Mouse (Mus musculus): Measurements from ENCODE around the gene Lrrc4c. TPM values are rescaled to one million over a fixed set of nuclear protein-coding genes. Genes with fewer than 3 reads are reported as not detected.

Lrrc4c gene
- polyA plus RNA-seq, 1 experiment from 2014 or later = 34.9 TPM

GRCm38 (mm10) chr2:97484990-97485389, 1167.0 kb downstream of the Lrrc4c start:
- peaks cover 15% of the 10 kb centered on the region for H3K4me1 ChIP-seq (replicated peaks; ENCODE audit: control insufficient read depth, insufficient read depth, low read length)
- no peak overlapping the region for H3K4me3 ChIP-seq (replicated peaks; ENCODE audit: low read length)
- 55% methylated on average over 1 of the region's 1 CpGs for WGBS
- no peak overlapping the region for H3K27ac ChIP-seq
- no peaks in the 10 kb centered on the region for H3K36me3 ChIP-seq (replicated peaks; ENCODE audit: control insufficient read depth, insufficient read depth)
- H3K9me3 ChIP-seq (ENCODE audit: control insufficient read depth, low read length) = no peaks in the 10 kb centered on the region
- no peak for ATAC-seq (ENCODE audit: low FRiP score)
- no peak overlapping the region for H3K4me2 ChIP-seq (replicated peaks)
- no peak for DNase-seq (ENCODE audit: low spot score)
- H3K9ac ChIP-seq = no peak overlapping the region
- no peaks in the 10 kb centered on the region for H3K27me3 ChIP-seq (ENCODE audit: control insufficient read depth, insufficient read depth, low read length)

GRCm38 (mm10) chr2:97485609-97486008, 1167.6 kb downstream of the Lrrc4c start:
- Histone ChIP-seq H3K27me3 (ENCODE audit: control insufficient read depth, insufficient read depth, low read length) (no peaks in the 10 kb centered on the region), H3K4me3 (replicated peaks; ENCODE audit: low read length) (no peak overlapping the region), H3K9me3 (ENCODE audit: control insufficient read depth, low read length) (no peaks in the 10 kb centered on the region), H3K36me3 (replicated peaks; ENCODE audit: control insufficient read depth, insufficient read depth) (no peaks in the 10 kb centered on the region), H3K27ac (0 out of 2 replicates have a peak overlapping the region, but pooled peaks have one; percentile 11), H3K4me1 (replicated peaks; ENCODE audit: control insufficient read depth, insufficient read depth, low read length) (peaks cover 15% of the 10 kb centered on the region), H3K9ac (no peak overlapping the region), H3K4me2 (replicated peaks) (no peak overlapping the region)
- WGBS = 52% methylated on average over 2 of the region's 2 CpGs
- peak; percentile 45 for DNase-seq (ENCODE audit: low spot score)
- ATAC-seq (ENCODE audit: low FRiP score) = no peak

- 36% methylated on average over 5 of the region's 5 CpGs for WGBS
- Histone ChIP-seq H3K4me2 (replicated peaks) (0 out of 2 replicates have a peak overlapping the region, but pooled peaks have one; percentile 3), H3K27ac (peak overlapping the region; percentile 41), H3K9ac (no peak overlapping the region), H3K9me3 (ENCODE audit: control insufficient read depth, low read length) (no peaks in the 10 kb centered on the region), H3K27me3 (ENCODE audit: control insufficient read depth, insufficient read depth, low read length) (no peaks in the 10 kb centered on the region), H3K4me3 (replicated peaks; ENCODE audit: low read length) (no peak overlapping the region), H3K36me3 (replicated peaks; ENCODE audit: control insufficient read depth, insufficient read depth) (no peaks in the 10 kb centered on the region), H3K4me1 (replicated peaks; ENCODE audit: control insufficient read depth, insufficient read depth, low read length) (peaks cover 15% of the 10 kb centered on the region)
- no peak for DNase-seq (ENCODE audit: low spot score)
- ATAC-seq (ENCODE audit: low FRiP score) = peak; percentile 76; the same call in 1 of the 2 replicates
Measured at GRCm38 (mm10) chr2:97487567-97487966, 1169.6 kb downstream of the Lrrc4c start.

GRCm38 (mm10) chr2:97497069-97497468, 1179.1 kb downstream of the Lrrc4c start:
- no peak overlapping the region for H3K9ac ChIP-seq
- no peaks in the 10 kb centered on the region for H3K27me3 ChIP-seq (ENCODE audit: control insufficient read depth, insufficient read depth, low read length)
- no peak overlapping the region for H3K27ac ChIP-seq
- H3K4me1 ChIP-seq (replicated peaks; ENCODE audit: control insufficient read depth, insufficient read depth, low read length) = no peaks in the 10 kb centered on the region
- H3K4me2 ChIP-seq (replicated peaks) = no peak overlapping the region
- DNase-seq (ENCODE audit: low spot score) (no peak), ATAC-seq (ENCODE audit: low FRiP score) (no peak)
- no peaks in the 10 kb centered on the region for H3K9me3 ChIP-seq (ENCODE audit: control insufficient read depth, low read length)
- H3K36me3 ChIP-seq (replicated peaks; ENCODE audit: control insufficient read depth, insufficient read depth) = no peaks in the 10 kb centered on the region
- H3K4me3 ChIP-seq (replicated peaks; ENCODE audit: low read length) = no peak overlapping the region

GRCm38 (mm10) chr2:97502501-97502900, 1184.5 kb downstream of the Lrrc4c start:
- no peak for ATAC-seq (ENCODE audit: low FRiP score)
- no peaks in the 10 kb centered on the region for H3K27me3 ChIP-seq (ENCODE audit: control insufficient read depth, insufficient read depth, low read length)
- H3K27ac ChIP-seq = no peak overlapping the region
- no peaks in the 10 kb centered on the region for H3K9me3 ChIP-seq (ENCODE audit: control insufficient read depth, low read length)
- no peak overlapping the region for H3K9ac ChIP-seq
- no peak for DNase-seq (ENCODE audit: low spot score)
- no peak overlapping the region for H3K4me2 ChIP-seq (replicated peaks)
- 78% methylated on average over 1 of the region's 1 CpGs for WGBS
- no peaks in the 10 kb centered on the region for H3K36me3 ChIP-seq (replicated peaks; ENCODE audit: control insufficient read depth, insufficient read depth)
- H3K4me3 ChIP-seq (replicated peaks; ENCODE audit: low read length) = no peak overlapping the region
- H3K4me1 ChIP-seq (replicated peaks; ENCODE audit: control insufficient read depth, insufficient read depth, low read length) = no peaks in the 10 kb centered on the region

- no peak for DNase-seq (ENCODE audit: low spot score)
- Histone ChIP-seq H3K9me3 (ENCODE audit: control insufficient read depth, low read length) (no peaks in the 10 kb centered on the region), H3K27ac (no peak overlapping the region), H3K27me3 (ENCODE audit: control insufficient read depth, insufficient read depth, low read length) (no peaks in the 10 kb centered on the region), H3K4me1 (replicated peaks; ENCODE audit: control insufficient read depth, insufficient read depth, low read length) (no peaks in the 10 kb centered on the region), H3K9ac (no peak overlapping the region), H3K4me3 (replicated peaks; ENCODE audit: low read length) (no peak overlapping the region), H3K36me3 (replicated peaks; ENCODE audit: control insufficient read depth, insufficient read depth) (no peaks in the 10 kb centered on the region), H3K4me2 (replicated peaks) (no peak overlapping the region)
- 79% methylated on average over 5 of the region's 5 CpGs for WGBS
- no peak for ATAC-seq (ENCODE audit: low FRiP score)
Measured at GRCm38 (mm10) chr2:97504902-97505301, 1186.9 kb downstream of the Lrrc4c start.

GRCm38 (mm10) chr2:97524256-97524922, 1206.4 kb downstream of the Lrrc4c start:
- peak; percentile 37; the same call in 1 of the 2 replicates for ATAC-seq (ENCODE audit: low FRiP score)
- DNase-seq (ENCODE audit: low spot score) = peak; percentile 36
- Histone ChIP-seq H3K27ac (peak overlapping the region; percentile 52), H3K27me3 (ENCODE audit: control insufficient read depth, insufficient read depth, low read length) (no peaks in the 10 kb centered on the region), H3K9me3 (ENCODE audit: control insufficient read depth, low read length) (no peaks in the 10 kb centered on the region), H3K4me2 (replicated peaks) (no peak overlapping the region), H3K4me3 (replicated peaks; ENCODE audit: low read length) (no peak overlapping the region), H3K9ac (no peak overlapping the region), H3K36me3 (replicated peaks; ENCODE audit: control insufficient read depth, insufficient read depth) (no peaks in the 10 kb centered on the region), H3K4me1 (replicated peaks; ENCODE audit: control insufficient read depth, insufficient read depth, low read length) (no peaks in the 10 kb centered on the region)
- WGBS = 23% methylated on average over 2 of the region's 2 CpGs

- Histone ChIP-seq H3K36me3 (replicated peaks; ENCODE audit: control insufficient read depth, insufficient read depth) (no peaks in the 10 kb centered on the region), H3K4me1 (replicated peaks; ENCODE audit: control insufficient read depth, insufficient read depth, low read length) (no peaks in the 10 kb centered on the region), H3K4me2 (replicated peaks) (no peak overlapping the region), H3K4me3 (replicated peaks; ENCODE audit: low read length) (no peak overlapping the region), H3K9me3 (ENCODE audit: control insufficient read depth, low read length) (no peaks in the 10 kb centered on the region), H3K27ac (no peak overlapping the region), H3K9ac (no peak overlapping the region), H3K27me3 (ENCODE audit: control insufficient read depth, insufficient read depth, low read length) (no peaks in the 10 kb centered on the region)
- WGBS = 80% methylated on average over 2 of the region's 2 CpGs
- DNase-seq (ENCODE audit: low spot score) (no peak), ATAC-seq (ENCODE audit: low FRiP score) (no peak)
Measured at GRCm38 (mm10) chr2:97525107-97525506, 1207.1 kb downstream of the Lrrc4c start.

GRCm38 (mm10) chr2:97530622-97531021, 1212.7 kb downstream of the Lrrc4c start:
- no peak overlapping the region for H3K4me3 ChIP-seq (replicated peaks; ENCODE audit: low read length)
- H3K36me3 ChIP-seq (replicated peaks; ENCODE audit: control insufficient read depth, insufficient read depth) = no peaks in the 10 kb centered on the region
- DNase-seq (ENCODE audit: low spot score) = no peak
- H3K9ac ChIP-seq = no peak overlapping the region
- ATAC-seq (ENCODE audit: low FRiP score) = no peak
- no peaks in the 10 kb centered on the region for H3K9me3 ChIP-seq (ENCODE audit: control insufficient read depth, low read length)
- no peaks in the 10 kb centered on the region for H3K4me1 ChIP-seq (replicated peaks; ENCODE audit: control insufficient read depth, insufficient read depth, low read length)
- H3K27ac ChIP-seq = no peak overlapping the region
- no peak overlapping the region for H3K4me2 ChIP-seq (replicated peaks)
- WGBS = 80% methylated on average over 4 of the region's 4 CpGs
- H3K27me3 ChIP-seq (ENCODE audit: control insufficient read depth, insufficient read depth, low read length) = no peaks in the 10 kb centered on the region

Data from hindbrain, embryonic 14.5 days (tissue).